Comparison of ENCODE assay signal across 23 mouse cellular contexts in genomic region chr3:121737901-121738300, GRCm38 (mm10). TPM values are rescaled to one million over a fixed set of nuclear protein-coding genes. Genes with fewer than 3 reads are reported as not detected.
DNase-seq lines count a peak whose midpoint lies in the region; ATAC-seq and TF ChIP-seq lines count a peak whose summit lies in the region.
"Had no signal": no experiment of that assay in that cellular context is flagged by ENCODE, and none has a peak within 500 bp of the region (broad histone marks: within the 10 kb centered on the region; RNA-seq: fewer than 3 reads in every experiment).

No protein-coding gene starts in this region.

- peak; percentile 32 for DNase-seq in adrenal gland, postnatal 14 days
- DNase-seq in adrenal gland, adult 18-20 months (ENCODE audit: low spot score in 2 of 2): no peak
- peak; percentile 88 for DNase-seq in heart, adult 11 months
- no peak for DNase-seq in heart, adult 8-10 months (ENCODE audit: low spot score)
- DNase-seq in neural tube, embryonic 10.5 days (ENCODE audit: extremely low spot score, low spot score): peak; percentile 9
- peak; percentile 9 for DNase-seq in stomach, postnatal 0 days (ENCODE audit: low spot score)
- DNase-seq in right cerebral cortex, adult 18-20 months: no peak
- DNase-seq: cerebellum, adult 11-12 months; cerebellum, adult 8-10 months; gastrocnemius, postnatal 25 days; heart, adult 2 months had no signal

- no peak overlapping the region for H3K4me3 ChIP-seq in neural tube, embryonic 15.5 days (replicated peaks)
- H3K4me3 ChIP-seq in stomach, postnatal 0 days (ENCODE audit: low read depth, low read length): no peak overlapping the region
- H3K4me3 ChIP-seq: embryonic facial prominence, embryonic 10.5 days; embryonic facial prominence, embryonic 13.5 days; erythroblast, embryonic 14.5 days; heart, adult 2 months; hindbrain, embryonic 12.5 days had no signal

- H3K27me3 ChIP-seq in neural tube, embryonic 15.5 days (replicated peaks): no peaks in the 10 kb centered on the region
- no peaks in the 10 kb centered on the region for H3K27me3 ChIP-seq in stomach, postnatal 0 days (ENCODE audit: control insufficient read depth, insufficient read depth, low read length)
- H3K27me3 ChIP-seq: embryonic facial prominence, embryonic 13.5 days; hindbrain, embryonic 12.5 days; Patski had no signal

- no peak for TF ChIP-seq EP300 in stomach, postnatal 0 days (optimal IDR thresholded peaks at IDR 0.05)

- H3K4me1 ChIP-seq in neural tube, embryonic 15.5 days: peaks cover 7% of the 10 kb centered on the region
- H3K4me1 ChIP-seq in stomach, postnatal 0 days (replicated peaks; ENCODE audit: control insufficient read depth, insufficient read depth): no peaks in the 10 kb centered on the region; the same call in 1 of the 2 replicates

- ATAC-seq in neural tube, embryonic 15.5 days (ENCODE audit: low FRiP score): no peak
- ATAC-seq in stomach, postnatal 0 days (ENCODE audit: low FRiP score, low TSS enrichment): no peak
- ATAC-seq: forebrain, embryonic 14.5 days; forebrain, postnatal 0 days; hindbrain, embryonic 16.5 days; intestine, postnatal 0 days; Patski had no signal

- WGBS in neural tube, embryonic 15.5 days: 67% methylated on average over 2 of the region's 2 CpGs
- 74% methylated on average over 2 of the region's 2 CpGs for WGBS in stomach, postnatal 0 days

- H3K9ac ChIP-seq in neural tube, embryonic 15.5 days (replicated peaks): no peak overlapping the region
- H3K9ac ChIP-seq in stomach, postnatal 0 days (ENCODE audit: low read length): no peak overlapping the region
- H3K9ac ChIP-seq: embryonic facial prominence, embryonic 13.5 days; forebrain, postnatal 0 days; hindbrain, embryonic 12.5 days had no signal

- TF ChIP-seq CTCF in stomach, postnatal 0 days (IDR thresholded peaks at IDR 0.05; ENCODE audit: low read depth): no peak

- no peaks in the 10 kb centered on the region for H3K9me3 ChIP-seq in neural tube, embryonic 15.5 days (replicated peaks)
- H3K9me3 ChIP-seq in stomach, postnatal 0 days (ENCODE audit: control insufficient read depth, low read length): no peaks in the 10 kb centered on the region
- H3K9me3 ChIP-seq: embryonic facial prominence, embryonic 10.5 days; embryonic facial prominence, embryonic 13.5 days; G1E; hindbrain, embryonic 12.5 days had no signal

- peaks cover 11% of the 10 kb centered on the region for H3K36me3 ChIP-seq in neural tube, embryonic 15.5 days
- no peaks in the 10 kb centered on the region for H3K36me3 ChIP-seq in stomach, postnatal 0 days (ENCODE audit: control insufficient read depth, insufficient read depth, low read length)
- H3K36me3 ChIP-seq: G1E had no signal

- no peak overlapping the region for H3K27ac ChIP-seq in neural tube, embryonic 15.5 days (replicated peaks)
- H3K27ac ChIP-seq in stomach, postnatal 0 days (replicated peaks): no peak overlapping the region
- H3K27ac ChIP-seq: embryonic facial prominence, embryonic 10.5 days; embryonic facial prominence, embryonic 13.5 days; heart, adult 2 months; hindbrain, embryonic 12.5 days had no signal

- H3K4me2 ChIP-seq in neural tube, embryonic 15.5 days: no peak overlapping the region
- no peak overlapping the region for H3K4me2 ChIP-seq in stomach, postnatal 0 days (replicated peaks; ENCODE audit: low read depth)
- H3K4me2 ChIP-seq: embryonic facial prominence, embryonic 13.5 days; heart, embryonic 11.5 days; hindbrain, embryonic 12.5 days had no signal

RNA-seq across cellular contexts. Expression of gene F3, which starts 14.6 kb away (rescaled TPM):
- total RNA-seq in adrenal gland, postnatal 14 days (2021): 17.2 and 27.3 TPM in 2 replicates
- total RNA-seq in adrenal gland, adult 18-20 months (2021): 10 to 100 TPM in 1 of 2 experiments, 1 to 10 TPM in 1; 7.9 to 16.6 TPM
- total RNA-seq in heart, adult 8-10 months (2022): 10 to 100 TPM; 21.5 to 33.6 (median 24.0) TPM
- polyA plus RNA-seq in neural tube, embryonic 15.5 days (2015; fragmentation: Nextera tagmentation; extraction: Ambion mirVana): 7.7 and 9.3 TPM in 2 replicates
- polyA plus RNA-seq in stomach, postnatal 0 days (2015; fragmentation: Nextera tagmentation; extraction: Ambion mirVana): 26.8 and 29.2 TPM in 2 replicates
- total RNA-seq: G1E had no signal
- polyA plus RNA-seq: erythroblast, embryonic 14.5 days; G1E had no signal

Comparison
In these comparisons a context has a peak if more than half of its experiments do, and no peak if none do; other contexts are left out.
1. DNase-seq: peak in adrenal gland, postnatal 14 days (single experiment), heart, adult 11 months (single experiment), neural tube, embryonic 10.5 days (single experiment) and stomach, postnatal 0 days (single experiment); none in adrenal gland, adult 18-20 months (0 of 2), heart, adult 8-10 months (single experiment) and right cerebral cortex, adult 18-20 months (single experiment).